Mouse (Mus musculus): ENCODE data around the gene Slc35c2. TPM values are rescaled to one million over a fixed set of nuclear protein-coding genes. Genes with fewer than 3 reads are reported as not detected.
A peak's percentile ranks its signal among the peaks of the same experiment; 100 is the strongest.

The Slc35c2 gene
- total RNA-seq (2021) = 10 to 100 TPM; 18.5 to 19.8 TPM

- peak; percentile 95 to 97 for DNase-seq
- intact Hi-C loops (cut with DNase I) = no loop called here
Measured at GRCm38 (mm10) chr2:165287202-165287984, at the start of gene Slc35c2. Gene Slc35c2 (minus strand): TSS chr2:165287869.

- intact Hi-C loops (cut with DNase I) = loop anchor here (1.0 to 2.0 kb wide), 2 partner anchors 104 to 262 kb away; no protein-coding TSS in a partner anchor
- peak; percentile 47 to 68 for DNase-seq
Measured at GRCm38 (mm10) chr2:165337191-165337590, 49.5 kb upstream of the Slc35c2 start.

- peak in 1 of 2 experiments; percentile 25 for DNase-seq
- intact Hi-C loops (cut with DNase I) = no loop called here
Measured at GRCm38 (mm10) chr2:165332610-165333210, 45.0 kb upstream of the Slc35c2 start.

- intact Hi-C loops (cut with DNase I) = no loop called here
- no peak for DNase-seq
Measured at GRCm38 (mm10) chr2:165329703-165330102, 42.0 kb upstream of the Slc35c2 start.

- intact Hi-C loops (cut with DNase I) = no loop called here
- DNase-seq = no peak
Measured at GRCm38 (mm10) chr2:165328746-165329145, 41.1 kb upstream of the Slc35c2 start.

- intact Hi-C loops (cut with DNase I) = no loop called here
- DNase-seq = no peak
Measured at GRCm38 (mm10) chr2:165327386-165327785, 39.7 kb upstream of the Slc35c2 start.

GRCm38 (mm10) chr2:165326304-165327190, 38.9 kb upstream of the Slc35c2 start, which contains the start of gene Elmo2:
Gene Elmo2 (minus strand): TSS chr2:165326479.
- DNase-seq = peak; percentile 99
- intact Hi-C loops (cut with DNase I) = no loop called here

- intact Hi-C loops (cut with DNase I) = no loop called here
- DNase-seq = peak in 1 of 2 experiments; percentile 25
Measured at GRCm38 (mm10) chr2:165325521-165326303, 38.0 kb upstream of the Slc35c2 start.

GRCm38 (mm10) chr2:165323928-165324327, 36.3 kb upstream of the Slc35c2 start:
- intact Hi-C loops (cut with DNase I) = no loop called here
- peak in 1 of 2 experiments; percentile 20 for DNase-seq

GRCm38 (mm10) chr2:165323484-165323883, 35.8 kb upstream of the Slc35c2 start:
- no peak for DNase-seq
- intact Hi-C loops (cut with DNase I) = no loop called here

GRCm38 (mm10) chr2:165321981-165322735, 34.5 kb upstream of the Slc35c2 start:
- no peak for DNase-seq
- intact Hi-C loops (cut with DNase I) = loop anchor here (2.0 kb wide), 1 partner anchor 33 kb away; no protein-coding TSS in a partner anchor

- DNase-seq = peak; percentile 30 to 45
- intact Hi-C loops (cut with DNase I) = loop anchor here (2.0 kb wide), 1 partner anchor 33 kb away; no protein-coding TSS in a partner anchor
Measured at GRCm38 (mm10) chr2:165321381-165321888, 33.8 kb upstream of the Slc35c2 start.

- intact Hi-C loops (cut with DNase I) = loop anchor here (2.0 kb wide), 1 partner anchor 32 kb away; no protein-coding TSS in a partner anchor
- DNase-seq = peak; percentile 68 to 70
Measured at GRCm38 (mm10) chr2:165320531-165321150, 33.0 kb upstream of the Slc35c2 start.

GRCm38 (mm10) chr2:165319503-165319902, 31.8 kb upstream of the Slc35c2 start:
- no peak for DNase-seq

GRCm38 (mm10) chr2:165318941-165319340, 31.3 kb upstream of the Slc35c2 start:
- no peak for DNase-seq
- intact Hi-C loops (cut with DNase I) = no loop called here

More at GRCm38 (mm10) chr2:165319503-165319902, 31.8 kb upstream of the Slc35c2 start:
- intact Hi-C loops (cut with DNase I) = no loop called here

- no peak for DNase-seq
- intact Hi-C loops (cut with DNase I) = no loop called here
Measured at GRCm38 (mm10) chr2:165317621-165318263, 30.1 kb upstream of the Slc35c2 start.

GRCm38 (mm10) chr2:165316837-165317473, 29.3 kb upstream of the Slc35c2 start:
- intact Hi-C loops (cut with DNase I) = no loop called here
- DNase-seq = peak; percentile 67 to 68
